Comparison of ENCODE assay signal across 12 mouse cellular contexts in the genomic region with DNA sequence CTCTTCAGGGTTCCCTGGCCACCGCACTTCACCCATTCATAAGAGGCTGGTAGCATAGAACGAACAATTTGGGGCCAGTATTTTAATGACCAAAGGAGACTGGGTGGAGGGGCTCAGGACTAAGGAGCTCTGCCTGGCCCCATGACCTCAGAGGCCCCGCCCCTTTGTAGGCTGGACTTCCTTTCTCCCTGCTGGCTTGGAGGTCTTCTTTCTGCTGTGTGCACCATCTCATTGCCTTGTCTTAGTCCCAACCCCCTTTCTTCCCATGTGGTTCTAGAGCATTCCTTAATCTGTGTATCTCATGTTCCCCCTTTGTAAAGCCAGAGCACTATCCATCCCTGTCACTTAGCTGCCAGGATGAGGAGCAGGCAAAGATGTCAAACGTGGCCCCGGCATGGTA. TPM values are rescaled to one million over a fixed set of nuclear protein-coding genes. Genes with fewer than 3 reads are reported as not detected.
DNase-seq lines count a peak whose midpoint lies in the region; ATAC-seq and TF ChIP-seq lines count a peak whose summit lies in the region.
"Had no signal": no experiment of that assay in that cellular context is flagged by ENCODE, and none has a peak within 500 bp of the region (broad histone marks: within the 10 kb centered on the region; RNA-seq: fewer than 3 reads in every experiment).

No protein-coding gene starts in this region.

- TF ChIP-seq RAD21 in CH12.LX (IDR thresholded peaks at IDR 0.05; ENCODE audit: low read depth, low read length) = no peak

- no peaks in the 10 kb centered on the region for H3K9me3 ChIP-seq in CH12.LX (replicated peaks; ENCODE audit: low read length)
- H3K9me3 ChIP-seq: embryonic facial prominence, embryonic 12.5 days had no signal

- TF ChIP-seq POLR2A in CH12.LX (IDR thresholded peaks at IDR 0.05; ENCODE audit: low read depth, low read length) = peak; percentile 48

- in situ Hi-C loops in CH12.LX (cut with MboI; ENCODE audit: low pct_ligation_motif_present, low pct_unique_long_range_greater_than_20kb, low sequenced_read_pairs) = no loop called here

- peak overlapping the region; percentile 27 to 59 (median 49) for H3K4me3 ChIP-seq in CH12.LX (replicated peaks in 1 of 3; ENCODE audit: low read depth in 2 of 3, low read length in 2 of 3, poor library complexity in 1 of 3)
- H3K4me3 ChIP-seq: embryonic facial prominence, embryonic 12.5 days had no signal

- intact Hi-C loops in left cerebral cortex, postnatal 10 days (cut with DNase I) = no loop called here

- peaks cover 44 to 73% of the 10 kb centered on the region in 2 experiments for H3K4me1 ChIP-seq in CH12.LX (ENCODE audit: control insufficient read depth in 1 of 2, insufficient read depth in 2 of 2)

- DNase-seq in kidney, adult 9 months = peak; percentile 33
- no peak for DNase-seq in kidney, adult 8-10 months
- DNase-seq in A20 (ENCODE audit: low read depth, low spot score) (peak; percentile 89), CH12.LX (ENCODE audit: extremely low read depth) (peak; percentile 84)
- peak; percentile 47 to 62 for DNase-seq in kidney, postnatal 4 days
- no peak for DNase-seq in left cerebral cortex, postnatal 10 days (ENCODE audit: extremely low spot score in 1 of 2, low spot score in 2 of 2)
- DNase-seq: gastrocnemius, postnatal 14 days; spleen, adult 18-20 months had no signal

- H3K9ac ChIP-seq in CH12.LX (ENCODE audit: insufficient read depth, low read depth) = peak overlapping the region; percentile 82
- H3K9ac ChIP-seq: embryonic facial prominence, embryonic 12.5 days had no signal

- peaks cover under 1 to 21% of the 10 kb centered on the region in 2 experiments for H3K36me3 ChIP-seq in CH12.LX (replicated peaks in 1 of 2; ENCODE audit: control insufficient read depth in 1 of 2, insufficient read depth in 1 of 2, low read length in 1 of 2)
- H3K36me3 ChIP-seq: embryonic facial prominence, embryonic 12.5 days had no signal

- TF ChIP-seq CTCF in CH12.LX (conservative IDR thresholded peaks at IDR 0.05 in 1 of 2, IDR thresholded peaks at IDR 0.05 in 1 of 2; ENCODE audit: low read depth in 2 of 2, low read length in 2 of 2) = no peak

- H3K27ac ChIP-seq in CH12.LX (ENCODE audit: insufficient read depth, low read depth) = peak overlapping the region; percentile 93
- H3K27ac ChIP-seq: embryonic facial prominence, embryonic 12.5 days had no signal

- ATAC-seq in activated CD4-positive, CD25-positive, alpha-beta regulatory T cell, adult 4 months = no peak

- H3K27me3 ChIP-seq in CH12.LX (replicated peaks) = no peaks in the 10 kb centered on the region
- H3K27me3 ChIP-seq: embryonic facial prominence, embryonic 12.5 days had no signal

- peaks cover 62% of the 10 kb centered on the region for H3K79me2 ChIP-seq in CH12.LX (replicated peaks; ENCODE audit: control insufficient read depth, extremely low read depth, insufficient read depth, poor library complexity, severe bottlenecking)

- dilution Hi-C loops in CH12.LX (cut with MboI; ENCODE audit: extremely low pct_ligation_motif_present, extremely low pct_unique_long_range_greater_than_20kb, low sequenced_read_pairs) = no loop called here

- TF ChIP-seq EP300 in CH12.LX (IDR thresholded peaks at IDR 0.05; ENCODE audit: low read length) = no peak

- H3K4me2 ChIP-seq in CH12.LX (ENCODE audit: insufficient read depth, low read depth, poor library complexity, severe bottlenecking) = peak overlapping the region; percentile 80
- H3K4me2 ChIP-seq: embryonic facial prominence, embryonic 12.5 days had no signal

TF ChIP-seq in CH12.LX, 34 proteins besides CTCF, POLR2A, EP300 and RAD21:
- TF ChIP-seq USF2 (conservative IDR thresholded peaks at IDR 0.05; ENCODE audit: low read depth, low read length) (no peak), POLR2AphosphoS2 (IDR thresholded peaks at IDR 0.05; ENCODE audit: low read depth, low read length) (0 out of 2 replicates have a peak, but pooled peaks have one; percentile 37), CHD2 (IDR thresholded peaks at IDR 0.05; ENCODE audit: low read length) (no peak; the same call in 1 of the 2 replicates), USF1 (IDR thresholded peaks at IDR 0.05; ENCODE audit: low read depth, low read length) (peak; percentile 32), TBP (conservative IDR thresholded peaks at IDR 0.05; ENCODE audit: low read depth, low read length) (peak; percentile 59; the same call in 1 of the 2 replicates), MYC (IDR thresholded peaks at IDR 0.05; ENCODE audit: low read depth, low read length) (peak; percentile 59; the same call in 1 of the 2 replicates), HCFC1 (IDR thresholded peaks at IDR 0.05; ENCODE audit: low read depth, low read length) (peak; percentile 39; the same call in 1 of the 2 replicates)
TF ChIP-seq in CH12.LX: peak in this region for 5.

RNA-seq across cellular contexts. Expression of a gene that starts 16.7 kb away (rescaled TPM):
- total RNA-seq in CH12.LX (2012; rRNA removed) = 55.8 and 67.2 TPM in 2 replicates
- total RNA-seq in CH12.LX (2014; rRNA removed) = 46.9 and 52.0 TPM in 2 replicates
- 38.4 and 40.5 TPM in 2 replicates for polyA plus RNA-seq in CH12.LX (2012; ENCODE audit: insufficient read length, low read depth)
- polyA plus RNA-seq in activated CD4-positive, CD25-positive, alpha-beta regulatory T cell, adult 4 months (2017; shearing (Covaris generic)) = 10 to 100 TPM; 19.3 to 23.3 TPM
- total RNA-seq in left cerebral cortex, postnatal 10 days (2021) = 1 to 10 TPM; 3.7 to 4.2 TPM

RNA-seq across cellular contexts. Expression of a gene that starts 49.3 kb away (rescaled TPM):
- total RNA-seq in CH12.LX (2012; rRNA removed) (not detected in 2 replicates), CH12.LX (2014; rRNA removed) (not detected in 2 replicates)
- not detected in 2 replicates for polyA plus RNA-seq in CH12.LX (2012; ENCODE audit: insufficient read length, low read depth)
- not detected for polyA plus RNA-seq in activated CD4-positive, CD25-positive, alpha-beta regulatory T cell, adult 4 months (2017; shearing (Covaris generic))
- not detected for total RNA-seq in left cerebral cortex, postnatal 10 days (2021)
- total RNA-seq: gastrocnemius, postnatal 14 days had no signal
- polyA plus RNA-seq: embryonic facial prominence, embryonic 12.5 days; large intestine, adult 2 months; neural tube, embryonic 14.5 days had no signal

Comparison
In these comparisons a context has a peak if more than half of its experiments do, and no peak if none do; other contexts are left out.
1. DNase-seq: peak in kidney, adult 9 months (single experiment), A20 (single experiment), CH12.LX (single experiment) and kidney, postnatal 4 days (2 of 2); none in kidney, adult 8-10 months (0 of 2) and left cerebral cortex, postnatal 10 days (0 of 2).
2. RNA of a gene that starts 16.7 kb away (total RNA-seq): 46.9 to 67.2 TPM in CH12.LX; 3.7 to 4.2 TPM in left cerebral cortex, postnatal 10 days; every median in the first group is over 4 times any median in the second.